ENCODE assay signal across 8 mouse cellular contexts in the genomic region with DNA sequence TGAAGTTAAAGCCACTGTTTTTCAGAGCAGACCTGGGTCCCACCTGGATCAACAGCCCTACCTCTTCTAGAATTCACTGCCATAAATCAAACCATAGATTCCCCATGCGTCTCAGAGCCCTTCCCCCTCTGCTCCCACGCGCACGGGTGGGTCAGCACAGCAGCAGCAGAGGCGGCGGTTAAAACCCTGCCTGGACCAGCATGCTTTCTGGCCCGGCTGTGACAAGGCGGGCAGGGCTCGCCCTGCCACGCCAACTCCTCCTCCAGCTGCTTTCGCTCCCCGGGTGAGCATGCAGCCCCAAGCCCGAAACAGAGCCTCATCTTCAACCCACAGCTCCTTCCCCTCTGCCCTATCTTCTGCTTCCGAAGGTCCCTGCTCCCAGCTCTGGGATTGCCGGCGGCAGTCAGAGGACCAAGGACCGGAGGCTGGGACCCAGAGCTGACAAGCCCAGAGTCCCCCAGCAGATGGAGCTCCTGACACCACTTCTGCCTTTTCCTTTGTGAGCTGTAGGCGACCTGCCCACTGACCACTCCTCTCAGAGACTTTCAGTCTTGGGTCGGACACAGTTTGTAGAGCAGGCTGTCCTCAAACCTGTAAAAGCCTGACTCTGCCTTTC. TPM values are rescaled to one million over a fixed set of nuclear protein-coding genes. Genes with fewer than 3 reads are reported as not detected.
A peak's percentile ranks its signal among the peaks of the same experiment; 100 is the strongest.
DNase-seq lines count a peak whose midpoint lies in the region; ATAC-seq and TF ChIP-seq lines count a peak whose summit lies in the region.

No protein-coding gene starts in this region.

- H3K27me3 ChIP-seq in hindbrain, postnatal 0 days (ENCODE audit: insufficient read depth, low read length): no peaks in the 10 kb centered on the region

- H3K9ac ChIP-seq in hindbrain, postnatal 0 days (replicated peaks; ENCODE audit: low read length): peak overlapping the region; percentile 35; the same call in 1 of the 2 replicates

- DNase-seq in ZHBTc4 (ENCODE audit: low read depth, low spot score) (peak; percentile 87), MN1 (ENCODE audit: low spot score) (no peak)
- DNase-seq in cerebellum, postnatal 25 days: peak; percentile 78 to 83
- peak; percentile 76 for DNase-seq in gastrocnemius, postnatal 10 days
- peak; percentile 81 for DNase-seq in hindbrain, postnatal 0 days (ENCODE audit: low spot score)
- peak; percentile 42 to 61 for DNase-seq in left cerebral cortex, postnatal 36 days (ENCODE audit: low spot score in 2 of 2)
- DNase-seq in mesoderm, embryonic 11.5 days (ENCODE audit: low read depth, low spot score): peak; percentile 63
- DNase-seq in right cerebral cortex, postnatal 4 days: peak; percentile 62

- H3K36me3 ChIP-seq in hindbrain, postnatal 0 days (ENCODE audit: insufficient read depth, low read length): no peaks in the 10 kb centered on the region

- peak overlapping the region; percentile 71 for H3K4me2 ChIP-seq in hindbrain, postnatal 0 days (ENCODE audit: low read depth, low read length)

- H3K4me1 ChIP-seq in hindbrain, postnatal 0 days (ENCODE audit: insufficient read depth, low read length): no peaks in the 10 kb centered on the region

- peak overlapping the region; percentile 40 for H3K4me3 ChIP-seq in hindbrain, postnatal 0 days (ENCODE audit: low read length)

- no peaks in the 10 kb centered on the region for H3K9me3 ChIP-seq in hindbrain, postnatal 0 days (ENCODE audit: low read length)

- under 1% methylated on average over 19 of the region's 19 CpGs for WGBS in hindbrain, postnatal 0 days

- no peak overlapping the region for H3K27ac ChIP-seq in hindbrain, postnatal 0 days

- ATAC-seq in hindbrain, postnatal 0 days: peak; percentile 80

- intact Hi-C loops in left cerebral cortex, postnatal 36 days (cut with DNase I): no loop called here

- peak; percentile 82 for TF ChIP-seq CTCF in hindbrain, postnatal 0 days (IDR thresholded peaks at IDR 0.05; ENCODE audit: low read depth)

RNA-seq across cellular contexts. Expression of gene E030030I06Rik, which starts 8.3 kb away (rescaled TPM):
- 1 to 10 TPM in 1 of 2 experiments, under 1 TPM in 1; 0.52 to 2.8 TPM for total RNA-seq in gastrocnemius, postnatal 10 days (2021)
- 5.5 TPM in 1 of 2 replicates, not detected in the other for total RNA-seq in hindbrain, postnatal 0 days (2014; rRNA removed)
- polyA plus RNA-seq in hindbrain, postnatal 0 days (2015; fragmentation: Nextera tagmentation; extraction: Ambion mirVana): 2.4 and 4.2 TPM in 2 replicates
- total RNA-seq in left cerebral cortex, postnatal 36 days (2021): 1 to 10 TPM in 1 of 2 experiments, under 1 TPM in 1; 0.86 to 2.5 TPM

RNA-seq across cellular contexts. Expression of gene Raet1e, which starts 17.6 kb away (rescaled TPM):
- under 1 TPM; 0.16 to 0.50 TPM for total RNA-seq in gastrocnemius, postnatal 10 days (2021)
- 0.26 TPM in 1 of 2 replicates, not detected in the other for total RNA-seq in hindbrain, postnatal 0 days (2014; rRNA removed)
- 0.28 and 0.48 TPM in 2 replicates for polyA plus RNA-seq in hindbrain, postnatal 0 days (2015; fragmentation: Nextera tagmentation; extraction: Ambion mirVana)
- total RNA-seq in left cerebral cortex, postnatal 36 days (2021): not detected

RNA-seq across cellular contexts. Expression of gene H60b, which starts 17.6 kb away (rescaled TPM):
- total RNA-seq in gastrocnemius, postnatal 10 days (2021): under 1 TPM; 0.21 to 0.43 TPM
- total RNA-seq in hindbrain, postnatal 0 days (2014; rRNA removed): not detected in 2 replicates
- 0.44 and 0.64 TPM in 2 replicates for polyA plus RNA-seq in hindbrain, postnatal 0 days (2015; fragmentation: Nextera tagmentation; extraction: Ambion mirVana)
- under 1 TPM; 0.50 to 0.69 TPM for total RNA-seq in left cerebral cortex, postnatal 36 days (2021)
